Mouse (Mus musculus) embryonic fibroblast, embryonic 13.5 days (primary cell): ENCODE measurements around the gene Gramd1c. TPM values are rescaled to one million over a fixed set of nuclear protein-coding genes. Genes with fewer than 3 reads are reported as not detected.

Experiments
- H3K27ac ChIP-seq: 2 replicates; pipeline ENCODE4 v1.5.1; 2012; ENCODE audit warnings: low read length, control low read depth, inconsistent platforms; ENCODE audit not compliant: insufficient read depth
- H3K4me1 ChIP-seq: 2 replicates; pipeline ENCODE4 v1.6.1; 2011; ENCODE audit warnings: low read length; ENCODE audit not compliant: control insufficient read depth, insufficient read depth
- H3K4me3 ChIP-seq: 2 replicates; pipeline ENCODE4 v1.5.1; 2011; ENCODE audit warnings: mild to moderate bottlenecking, control low read depth, low read length; ENCODE audit not compliant: insufficient read depth
- CTCF ChIP-seq: IDR thresholded peaks from 2 replicates; pipeline ENCODE4 v1.5.1; 2011; ENCODE audit warnings: mild to moderate bottlenecking, control low read depth, low read length, moderate library complexity, borderline replicate concordance; ENCODE audit not compliant: insufficient read depth
- POLR2A ChIP-seq: IDR thresholded peaks from 2 replicates; pipeline ENCODE4 v1.6.1; 2011; ENCODE audit warnings: low read depth, mild to moderate bottlenecking, control low read depth, low read length, moderate library complexity
- polyA plus RNA-seq: library from polyadenylated mRNA; stranded (reverse); fragments of >200 nt; gene quantifications from 2 replicates; pipeline ENCODE4 v1.2.4, GENCODE M21; 2011; ENCODE audit warnings: low read depth; ENCODE audit not compliant: missing spikeins, insufficient read length

The Gramd1c gene
- polyA plus RNA-seq, 1 experiment: 6.0 TPM

DNA sequence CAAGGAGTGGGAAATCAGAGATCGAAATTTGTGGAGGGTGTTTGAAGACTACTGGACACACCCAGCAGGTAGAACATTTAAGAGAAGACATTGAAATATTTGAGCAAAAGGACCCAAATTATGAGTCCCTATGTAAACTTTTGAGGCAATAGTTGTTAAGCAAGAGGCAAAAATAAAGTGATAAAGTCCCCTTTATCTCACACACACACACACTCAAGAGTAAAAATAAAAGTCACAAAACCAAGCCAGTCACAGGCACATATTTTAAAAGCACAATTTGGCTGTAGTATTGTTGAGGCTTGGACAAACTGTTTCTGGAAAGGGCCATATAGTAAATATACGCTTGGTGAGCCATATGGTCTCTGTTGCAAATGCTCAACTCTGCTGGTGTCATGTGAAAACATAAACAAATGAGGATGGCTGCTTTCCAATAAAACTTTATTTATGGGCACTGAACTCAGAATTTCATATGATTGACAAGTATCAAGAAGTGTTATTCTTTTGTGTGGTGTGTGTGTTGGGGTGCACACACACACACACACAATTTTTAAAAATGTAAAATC, 44.1 kb downstream of the Gramd1c start:
- no peaks in the 10 kb centered on the region for H3K4me1 ChIP-seq
- no peak overlapping the region for H3K27ac ChIP-seq
- H3K4me3 ChIP-seq: no peak overlapping the region
- no peak for TF ChIP-seq CTCF
- TF ChIP-seq POLR2A: no peak

DNA sequence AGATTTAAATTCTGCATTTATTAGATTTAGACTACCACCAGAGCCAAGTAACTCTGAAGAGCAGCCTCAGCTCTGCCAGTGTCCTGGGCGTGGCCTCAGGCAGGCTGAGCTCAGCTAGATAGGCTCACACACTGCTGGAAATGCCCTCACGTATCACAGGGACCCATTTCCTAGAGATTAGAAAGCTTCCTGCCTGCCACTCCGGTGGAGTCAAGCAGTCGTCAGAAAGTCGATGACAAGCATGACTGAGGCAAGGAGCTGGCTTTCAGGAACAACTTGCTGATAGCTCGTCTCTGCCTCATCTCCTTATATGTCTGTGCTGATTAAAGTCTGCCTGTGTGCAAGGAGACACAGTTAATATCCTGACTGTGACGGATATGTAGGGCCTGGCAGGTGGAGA, 44.8 kb downstream of the Gramd1c start:
- no peak overlapping the region for H3K27ac ChIP-seq
- TF ChIP-seq POLR2A (no peak), CTCF (no peak)
- no peaks in the 10 kb centered on the region for H3K4me1 ChIP-seq
- H3K4me3 ChIP-seq: no peak overlapping the region

DNA sequence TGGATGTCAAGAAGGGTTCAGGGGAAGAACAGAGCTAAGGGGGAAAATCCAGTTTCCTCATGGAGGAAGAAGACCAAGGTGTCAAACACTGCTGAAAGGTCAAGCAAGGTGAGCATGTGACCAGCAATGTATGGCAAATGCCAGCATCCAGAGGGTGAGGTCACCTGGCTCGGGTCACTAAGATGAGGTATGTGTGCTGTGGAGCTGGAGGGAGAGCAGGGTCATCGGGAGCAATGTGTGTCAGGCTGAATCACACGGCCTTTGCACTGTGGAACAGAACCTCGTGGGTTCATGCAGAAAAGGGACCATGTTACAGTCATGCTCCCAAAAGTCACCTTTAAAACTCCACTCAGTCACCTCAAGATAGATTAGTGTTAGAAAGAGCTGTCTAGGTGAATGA, 45.4 kb downstream of the Gramd1c start:
- Histone ChIP-seq H3K4me3 (no peak overlapping the region), H3K4me1 (no peaks in the 10 kb centered on the region), H3K27ac (no peak overlapping the region)
- TF ChIP-seq CTCF (no peak), POLR2A (no peak)

DNA sequence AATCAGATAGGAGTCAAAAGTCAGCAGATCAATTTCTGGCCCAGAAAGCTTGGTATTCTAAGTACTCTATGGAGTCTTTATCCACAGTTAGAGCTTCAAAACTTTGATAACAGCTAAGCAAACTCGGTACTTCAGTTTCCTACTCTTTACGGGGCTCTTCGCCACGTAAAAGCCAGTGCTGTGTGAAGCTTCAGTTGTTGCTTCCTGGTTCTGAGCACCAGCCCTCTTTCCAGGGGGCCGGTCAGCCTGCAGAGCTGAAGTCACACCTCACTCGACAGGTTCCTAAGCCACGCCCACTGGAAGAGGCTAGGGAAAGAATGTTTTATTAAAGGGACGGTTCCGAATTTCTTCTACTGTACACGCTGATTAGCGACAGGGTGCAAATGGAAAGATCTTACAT, 47.0 kb downstream of the Gramd1c start:
- TF ChIP-seq CTCF: no peak
- TF ChIP-seq POLR2A: no peak
- no peaks in the 10 kb centered on the region for H3K4me1 ChIP-seq
- no peak overlapping the region for H3K27ac ChIP-seq
- no peak overlapping the region for H3K4me3 ChIP-seq

DNA sequence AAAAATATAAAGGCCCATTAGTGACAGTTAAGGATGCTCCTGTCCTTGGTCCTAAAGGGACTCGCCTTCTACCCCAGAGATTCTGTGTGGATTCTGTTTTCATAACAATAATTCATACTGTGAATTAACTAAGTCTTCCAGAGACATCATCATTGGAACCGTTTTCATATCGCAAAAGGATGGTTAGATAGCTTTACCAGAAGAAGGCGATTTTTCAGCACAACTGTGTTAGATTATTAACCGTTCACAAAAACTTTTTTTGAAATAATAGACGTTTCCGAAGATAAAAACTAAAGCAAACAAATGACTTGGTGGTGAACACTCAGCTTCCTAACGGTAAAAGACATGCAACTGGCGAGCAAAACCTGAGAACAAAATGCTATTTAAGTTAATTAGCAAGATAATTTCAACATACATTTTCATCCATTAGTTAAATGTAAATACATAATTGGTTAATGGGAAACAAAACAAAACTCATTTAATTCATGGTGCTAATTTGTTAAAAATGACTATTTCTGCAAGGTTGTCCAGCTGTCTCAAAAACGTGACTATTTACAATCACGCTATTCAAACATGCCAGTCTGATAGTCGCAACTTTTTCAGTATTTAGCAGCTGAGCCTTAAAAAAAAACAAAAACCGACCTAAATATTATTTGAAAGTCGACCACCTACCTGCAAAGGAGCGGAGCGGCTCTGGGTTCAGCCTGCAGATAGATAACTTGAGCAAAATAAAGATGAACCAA, 47.6 kb downstream of the Gramd1c start:
- H3K27ac ChIP-seq: no peak overlapping the region
- TF ChIP-seq CTCF (no peak), POLR2A (no peak)
- no peak overlapping the region for H3K4me3 ChIP-seq
- H3K4me1 ChIP-seq: no peaks in the 10 kb centered on the region

DNA sequence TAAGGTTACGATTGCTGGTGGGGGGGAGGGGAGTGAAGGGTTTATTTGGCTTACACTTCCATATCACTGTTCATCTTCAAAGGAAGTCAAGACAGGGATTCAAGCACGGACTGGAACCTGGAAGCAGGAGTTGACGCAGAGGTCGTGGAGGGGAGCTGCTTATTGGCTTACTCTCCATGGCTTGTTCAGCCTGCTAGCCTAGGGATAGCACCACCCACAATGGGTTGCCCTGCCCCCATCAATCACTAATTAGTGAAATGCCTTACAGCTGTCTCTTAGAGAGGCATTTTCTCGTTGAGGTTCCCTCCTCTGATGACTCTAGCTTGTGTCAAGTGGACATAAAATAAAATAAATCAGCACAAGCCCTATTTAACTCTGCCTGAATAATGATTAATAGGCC, 52.1 kb downstream of the Gramd1c start:
- no peak overlapping the region for H3K4me3 ChIP-seq
- TF ChIP-seq POLR2A (no peak), CTCF (no peak)
- no peaks in the 10 kb centered on the region for H3K4me1 ChIP-seq
- H3K27ac ChIP-seq: no peak overlapping the region

DNA sequence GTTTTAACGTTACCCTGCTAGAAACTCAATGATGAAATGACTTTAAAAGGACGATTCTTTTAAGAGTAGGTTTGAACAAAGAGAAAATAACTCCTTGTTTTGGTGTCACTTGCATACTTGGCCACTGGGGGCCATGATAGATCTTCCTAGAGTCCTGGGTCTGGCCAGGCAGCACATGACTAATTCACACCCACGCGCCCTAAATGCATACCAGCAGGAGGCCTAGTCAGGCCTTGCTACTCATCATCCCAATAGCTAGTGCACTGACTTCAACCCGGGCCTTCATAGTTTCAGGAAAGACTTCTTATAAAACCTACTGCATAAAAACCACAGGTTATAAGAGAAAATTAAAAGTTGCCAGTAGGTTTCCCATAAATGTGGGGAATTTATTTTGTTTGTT, 61.1 kb downstream of the Gramd1c start:
- H3K4me1 ChIP-seq: peaks cover 3% of the 10 kb centered on the region; the same call in 1 of the 2 replicates
- H3K4me3 ChIP-seq: no peak overlapping the region
- H3K27ac ChIP-seq: no peak overlapping the region; the same call in 1 of the 2 replicates
- TF ChIP-seq CTCF: 0 out of 2 replicates have a peak, but pooled peaks have one; percentile 16
- no peak for TF ChIP-seq POLR2A

DNA sequence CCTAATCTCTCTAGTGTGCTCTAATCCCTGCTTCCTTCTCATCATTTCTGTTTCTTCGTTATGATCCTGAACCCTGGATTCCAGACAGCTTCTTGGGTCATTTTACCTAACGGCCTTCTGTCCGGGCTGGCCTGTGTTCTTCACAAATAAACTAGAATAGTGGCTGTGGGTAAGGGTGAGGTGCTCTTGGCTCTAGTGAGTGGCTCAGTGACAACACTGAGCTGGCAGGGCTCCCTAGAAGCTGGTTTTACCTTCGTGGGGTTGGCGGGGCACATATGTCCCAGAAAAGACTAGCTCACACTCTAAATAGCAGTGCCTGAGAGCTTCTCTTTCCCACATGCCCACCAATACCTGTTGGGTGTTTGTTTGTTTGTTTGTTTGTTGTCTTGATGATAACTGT, 63.6 kb downstream of the Gramd1c start:
- Histone ChIP-seq H3K4me3 (no peak overlapping the region), H3K4me1 (peaks cover 3% of the 10 kb centered on the region; the same call in 1 of the 2 replicates), H3K27ac (no peak overlapping the region)
- TF ChIP-seq CTCF (no peak), POLR2A (no peak)

DNA sequence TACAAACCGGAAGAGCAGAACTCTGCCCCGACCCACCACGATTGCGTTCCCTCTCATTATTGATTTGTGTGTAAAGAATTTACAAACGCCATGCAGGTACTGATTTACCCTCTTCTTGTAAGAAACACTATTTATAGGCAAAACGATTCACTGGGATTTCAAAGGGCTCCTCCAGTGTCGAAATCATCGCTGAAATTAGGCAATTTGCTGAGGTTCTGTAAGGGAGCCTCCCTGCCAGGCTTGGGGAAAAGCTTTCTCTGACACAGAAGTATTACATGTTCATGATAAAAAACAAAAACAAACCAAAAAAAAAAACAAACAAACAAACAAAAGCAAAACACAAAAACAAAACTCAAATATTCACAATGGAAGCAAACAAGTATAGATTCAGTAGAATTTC, 64.0 kb downstream of the Gramd1c start:
- H3K4me1 ChIP-seq: peaks cover 3% of the 10 kb centered on the region; the same call in 1 of the 2 replicates
- no peak overlapping the region for H3K27ac ChIP-seq
- no peak for TF ChIP-seq CTCF
- no peak for TF ChIP-seq POLR2A
- H3K4me3 ChIP-seq: no peak overlapping the region

DNA sequence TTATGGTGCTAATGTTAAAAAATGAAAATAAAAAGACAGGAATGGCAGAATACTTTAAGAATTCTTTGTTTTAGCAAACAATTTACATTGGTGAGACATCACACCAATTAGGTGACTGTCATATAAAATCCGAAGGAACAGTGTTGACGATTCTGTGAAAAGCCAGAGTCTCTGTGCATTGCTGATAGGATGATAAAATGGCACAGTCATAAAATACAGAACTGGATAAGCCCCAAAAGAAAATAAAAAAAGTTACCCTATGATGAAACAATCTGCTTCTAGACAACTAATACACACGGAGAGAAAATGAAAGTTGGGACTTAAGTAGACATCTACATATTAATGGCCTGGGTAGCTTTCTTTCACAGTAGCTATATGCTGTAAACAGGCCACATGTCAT, 68.5 kb downstream of the Gramd1c start:
- H3K4me1 ChIP-seq: no peaks in the 10 kb centered on the region
- TF ChIP-seq POLR2A: no peak
- TF ChIP-seq CTCF: no peak
- H3K4me3 ChIP-seq: no peak overlapping the region
- no peak overlapping the region for H3K27ac ChIP-seq

DNA sequence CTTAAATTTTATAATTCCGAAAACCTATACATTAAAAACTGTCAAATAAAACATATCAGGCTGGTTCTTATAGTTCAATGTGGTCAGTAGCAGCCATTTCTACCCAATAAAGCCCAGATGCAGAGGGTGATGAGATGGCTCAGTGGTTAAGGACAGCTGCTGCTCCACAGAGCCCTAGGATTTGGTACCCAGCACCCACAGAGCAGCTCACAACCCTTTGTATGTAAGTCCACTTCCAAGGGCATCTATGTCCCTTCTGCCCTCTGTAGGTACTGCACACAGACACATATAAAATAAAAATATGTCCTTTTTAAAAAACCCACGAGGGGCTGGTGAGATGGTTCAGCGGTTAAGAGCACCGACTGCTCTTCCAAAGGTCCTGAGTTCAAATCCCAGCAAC, 76.8 kb downstream of the Gramd1c start:
- TF ChIP-seq POLR2A (no peak), CTCF (no peak)
- H3K4me3 ChIP-seq: no peak overlapping the region
- no peaks in the 10 kb centered on the region for H3K4me1 ChIP-seq
- no peak overlapping the region for H3K27ac ChIP-seq
